Mouse (Mus musculus): ENCODE measurements at regions not wholly inside any gene's neighbourhood (a gene's known extent, or its start where the extent isn't known, plus 50 kb on each side); places are given as distances from the start of the nearest gene placed in this dataset.

- Histone ChIP-seq H3K4me1 (ENCODE audit: control insufficient read depth in 1 of 2, insufficient read depth in 2 of 2, low read length in 2 of 2) (no peaks in the 10 kb centered on the region), H3K4me3 (ENCODE audit: control insufficient read depth in 1 of 2, insufficient read depth in 1 of 2, low read depth in 2 of 2, low read length in 2 of 2) (no peak overlapping the region), H3K27ac (ENCODE audit: control insufficient read depth, low read depth, low read length) (no peak overlapping the region), H3K79me2 (ENCODE audit: control insufficient read depth, insufficient read depth, low read length, poor library complexity) (no peaks in the 10 kb centered on the region), H3K9me3 (replicated peaks; ENCODE audit: insufficient read depth, low read length) (no peaks in the 10 kb centered on the region), H3K36me3 (ENCODE audit: control insufficient read depth in 1 of 2, insufficient read depth in 2 of 2, low read length in 2 of 2) (no peaks in the 10 kb centered on the region), H3K9ac (ENCODE audit: control insufficient read depth, low read depth, low read length, poor library complexity, severe bottlenecking) (no peak overlapping the region), H3K27me3 (ENCODE audit: control insufficient read depth in 1 of 2, insufficient read depth in 2 of 2, low read length in 2 of 2) (no peaks in the 10 kb centered on the region)
- no peak for DNase-seq (ENCODE audit: low read depth, low spot score)
- TF ChIP-seq USF1 (IDR thresholded peaks at IDR 0.05; ENCODE audit: low read depth, low read length) (no peak), TAL1 (IDR thresholded peaks at IDR 0.05; ENCODE audit: low read length) (no peak), MAZ (IDR thresholded peaks at IDR 0.05; ENCODE audit: low read depth, low read length) (no peak), ELF1 (IDR thresholded peaks at IDR 0.05; ENCODE audit: low read depth, low read length) (no peak), POLR2AphosphoS5 (IDR thresholded peaks at IDR 0.05; ENCODE audit: borderline replicate concordance, low read depth, low read length) (no peak), CTCF (IDR thresholded peaks at IDR 0.05 in 2 of 3, conservative IDR thresholded peaks at IDR 0.05 in 1 of 3; ENCODE audit: control insufficient read depth in 1 of 3, insufficient read depth in 1 of 3, low read depth in 2 of 3, low read length in 3 of 3, poor library complexity in 1 of 3, severe bottlenecking in 1 of 3) (no peak), NRF1 (IDR thresholded peaks at IDR 0.05; ENCODE audit: insufficient read depth, low read depth, low read length, poor library complexity, severe bottlenecking) (no peak), TBP (IDR thresholded peaks at IDR 0.05; ENCODE audit: low read depth, low read length) (no peak), E2F4 (IDR thresholded peaks at IDR 0.05; ENCODE audit: borderline replicate concordance, low read depth, low read length) (no peak), MYC (IDR thresholded peaks at IDR 0.05; ENCODE audit: low read depth, low read length) (no peak), ZC3H11A (IDR thresholded peaks at IDR 0.05; ENCODE audit: low read depth, low read length) (no peak), NELFE (IDR thresholded peaks at IDR 0.05; ENCODE audit: low read depth, low read length) (no peak), MXI1 (IDR thresholded peaks at IDR 0.05; ENCODE audit: low read depth, low read length) (no peak), ZNF384 (IDR thresholded peaks at IDR 0.05; ENCODE audit: low read depth, low read length) (no peak), RCOR1 (IDR thresholded peaks at IDR 0.05; ENCODE audit: low read depth, low read length) (no peak), HCFC1 (IDR thresholded peaks at IDR 0.05; ENCODE audit: low read depth, low read length) (no peak), ETS1 (IDR thresholded peaks at IDR 0.05; ENCODE audit: low read depth, low read length) (no peak)
These were observed 210.3 kb upstream of the Actbl2 start for GRCm38 (mm10) chr13:111044328-111045002.

GRCm38 (mm10) chr13:111050097-111050496 lies 204.7 kb upstream of the Actbl2 start:
- Histone ChIP-seq H3K9me3 (replicated peaks; ENCODE audit: insufficient read depth, low read length) (no peaks in the 10 kb centered on the region), H3K79me2 (ENCODE audit: control insufficient read depth, insufficient read depth, low read length, poor library complexity) (no peaks in the 10 kb centered on the region), H3K27me3 (ENCODE audit: control insufficient read depth in 1 of 2, insufficient read depth in 2 of 2, low read length in 2 of 2) (no peaks in the 10 kb centered on the region), H3K4me1 (ENCODE audit: control insufficient read depth in 1 of 2, insufficient read depth in 2 of 2, low read length in 2 of 2) (no peaks in the 10 kb centered on the region), H3K36me3 (ENCODE audit: control insufficient read depth in 1 of 2, insufficient read depth in 2 of 2, low read length in 2 of 2) (no peaks in the 10 kb centered on the region), H3K9ac (ENCODE audit: control insufficient read depth, low read depth, low read length, poor library complexity, severe bottlenecking) (no peak overlapping the region), H3K27ac (ENCODE audit: control insufficient read depth, low read depth, low read length) (no peak overlapping the region), H3K4me3 (ENCODE audit: control insufficient read depth in 1 of 2, insufficient read depth in 1 of 2, low read depth in 2 of 2, low read length in 2 of 2) (no peak overlapping the region)
- no peak for TF ChIP-seq GABPA (IDR thresholded peaks at IDR 0.05; ENCODE audit: low read depth, low read length)
- no peak for TF ChIP-seq HCFC1 (IDR thresholded peaks at IDR 0.05; ENCODE audit: low read depth, low read length)
- TF ChIP-seq CHD2 (IDR thresholded peaks at IDR 0.05; ENCODE audit: low read length), result no peak
- TF ChIP-seq MAZ (IDR thresholded peaks at IDR 0.05; ENCODE audit: low read depth, low read length), result no peak
- no peak for TF ChIP-seq KAT2A (conservative IDR thresholded peaks at IDR 0.05; ENCODE audit: low read depth, low read length)
- no peak for TF ChIP-seq MYB (IDR thresholded peaks at IDR 0.05; ENCODE audit: low read depth, low read length)
- no peak for TF ChIP-seq USF1 (IDR thresholded peaks at IDR 0.05; ENCODE audit: low read depth, low read length)
- no peak for TF ChIP-seq ETS1 (IDR thresholded peaks at IDR 0.05; ENCODE audit: low read depth, low read length)
- TF ChIP-seq NELFE (IDR thresholded peaks at IDR 0.05; ENCODE audit: low read depth, low read length), result no peak
- TF ChIP-seq POLR2AphosphoS5 (IDR thresholded peaks at IDR 0.05; ENCODE audit: borderline replicate concordance, low read depth, low read length), result no peak
- TF ChIP-seq E2F4 (IDR thresholded peaks at IDR 0.05; ENCODE audit: borderline replicate concordance, low read depth, low read length), result no peak
- TF ChIP-seq ZC3H11A (IDR thresholded peaks at IDR 0.05; ENCODE audit: low read depth, low read length), result no peak
- TF ChIP-seq ZNF384 (IDR thresholded peaks at IDR 0.05; ENCODE audit: low read depth, low read length), result no peak
- no peak for TF ChIP-seq GATA1 (IDR thresholded peaks at IDR 0.05; ENCODE audit: low read depth, low read length)
- TF ChIP-seq MEF2A (IDR thresholded peaks at IDR 0.05; ENCODE audit: extremely low read depth, insufficient replicate concordance, low read depth, low read length, poor library complexity, severe bottlenecking), result no peak
- DNase-seq (ENCODE audit: low read depth, low spot score), result no peak
